Mouse (Mus musculus) hindbrain, embryonic 13.5 days (tissue): Measurements from ENCODE around the gene Ccn6. TPM values are rescaled to one million over a fixed set of nuclear protein-coding genes. Genes with fewer than 3 reads are reported as not detected.

Experiments used
- ATAC-seq: fragments of 200-750 bp; cut with Nextera tagmentation; 2 replicates; pipeline ENCODE4 v1.8.0; 2017; ENCODE audit warnings: moderate TSS enrichment; ENCODE audit not compliant: low FRiP score
- H3K27ac ChIP-seq: fragments of 300-500 bp; sonication (generic); 2 replicates; pipeline ENCODE4 v1.5.1; 2015; ENCODE audit warnings: inconsistent platforms, mild to moderate bottlenecking, moderate library complexity
- H3K27me3 ChIP-seq: fragments of 300-500 bp; sonication (generic); 2 replicates; pipeline ENCODE4 v1.6.1; 2015; ENCODE audit warnings: mild to moderate bottlenecking, inconsistent platforms
- H3K36me3 ChIP-seq: fragments of 300-500 bp; sonication (generic); 2 replicates; pipeline ENCODE4 v1.6.1; 2015; ENCODE audit warnings: mild to moderate bottlenecking, inconsistent platforms
- H3K4me1 ChIP-seq: fragments of 300-500 bp; sonication (generic); replicated peaks from 2 replicates; pipeline ENCODE4 v1.6.1; 2015; ENCODE audit warnings: inconsistent platforms
- H3K4me2 ChIP-seq: fragments of 300-500 bp; sonication (generic); 2 replicates; pipeline ENCODE4 v1.6.1; 2015; ENCODE audit warnings: inconsistent platforms, mild to moderate bottlenecking, moderate library complexity
- H3K4me3 ChIP-seq: fragments of 300-500 bp; sonication (generic); 2 replicates; pipeline ENCODE4 v1.5.1; 2015; ENCODE audit warnings: mild to moderate bottlenecking, inconsistent platforms
- H3K9ac ChIP-seq: fragments of 300-500 bp; sonication (generic); 2 replicates; pipeline ENCODE4 v1.6.1; 2015; ENCODE audit warnings: mild to moderate bottlenecking, inconsistent platforms
- H3K9me3 ChIP-seq: fragments of 300-500 bp; sonication (generic); 2 replicates; pipeline ENCODE4 v1.6.1; 2016; ENCODE audit warnings: inconsistent platforms
- WGBS: fragments of 180-500 bp; shearing (Covaris S2); methylation state at CpG from one replicate; pipeline ENCODE4 v1.1.7; 2015; 5-methylcytosine and 5-hydroxymethylcytosine counted together
- polyA plus RNA-seq: library from polyadenylated mRNA; unstranded; fragments of >200 nt; fragmentation: Nextera tagmentation; extraction: Ambion mirVana; gene quantifications from 2 replicates; pipeline ENCODE4 v1.2.1, GENCODE M21; 2015

The Ccn6 gene
- polyA plus RNA-seq, 1 experiment from 2014 or later = 0.44 TPM

GRCm38 (mm10) chr10:39156719-39157118, 6.9 kb downstream of the Ccn6 start:
- H3K36me3 ChIP-seq = no peaks in the 10 kb centered on the region
- 89% methylated on average over 5 of the region's 5 CpGs for WGBS
- H3K9me3 ChIP-seq = no peaks in the 10 kb centered on the region
- H3K9ac ChIP-seq = no peak overlapping the region
- no peak overlapping the region for H3K4me2 ChIP-seq
- no peaks in the 10 kb centered on the region for H3K4me1 ChIP-seq
- no peak overlapping the region for H3K27ac ChIP-seq
- no peak for ATAC-seq
- no peak overlapping the region for H3K4me3 ChIP-seq
- H3K27me3 ChIP-seq = no peaks in the 10 kb centered on the region

GRCm38 (mm10) chr10:39142216-39142615, 21.4 kb downstream of the Ccn6 start:
- H3K9me3 ChIP-seq = no peaks in the 10 kb centered on the region
- H3K4me2 ChIP-seq = no peak overlapping the region
- no peaks in the 10 kb centered on the region for H3K4me1 ChIP-seq
- WGBS = 56% methylated on average over 12 of the region's 12 CpGs
- no peaks in the 10 kb centered on the region for H3K27me3 ChIP-seq
- H3K4me3 ChIP-seq = no peak overlapping the region
- no peak for ATAC-seq
- H3K36me3 ChIP-seq = peaks cover 51% of the 10 kb centered on the region
- no peak overlapping the region for H3K9ac ChIP-seq
- H3K27ac ChIP-seq = no peak overlapping the region

DNA sequence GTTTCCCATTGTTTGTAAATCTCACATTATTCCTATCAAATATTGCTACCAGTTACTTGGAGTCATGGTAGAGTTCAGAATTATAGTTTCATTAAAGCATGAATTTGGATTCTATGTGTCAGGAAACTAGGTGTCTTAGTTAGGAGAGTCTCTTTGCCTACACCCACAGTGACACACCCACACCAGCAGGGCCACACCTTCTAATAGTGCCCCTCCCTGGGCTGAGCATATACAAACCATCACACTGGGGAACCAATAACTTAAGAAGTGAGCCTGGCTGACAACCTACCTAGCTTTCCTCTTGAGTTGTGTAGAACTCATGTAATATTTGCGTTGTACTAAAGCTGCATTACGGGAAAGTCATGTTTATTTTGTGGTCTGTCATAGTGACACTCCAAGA, 22.2 kb downstream of the Ccn6 start:
- Histone ChIP-seq H3K9ac (no peak overlapping the region), H3K36me3 (peaks cover 54% of the 10 kb centered on the region), H3K27ac (no peak overlapping the region), H3K9me3 (no peaks in the 10 kb centered on the region), H3K4me2 (no peak overlapping the region), H3K4me3 (no peak overlapping the region), H3K27me3 (no peaks in the 10 kb centered on the region), H3K4me1 (peaks cover 6% of the 10 kb centered on the region)
- no peak for ATAC-seq
- WGBS = 92% methylated on average over 2 of the region's 2 CpGs

DNA sequence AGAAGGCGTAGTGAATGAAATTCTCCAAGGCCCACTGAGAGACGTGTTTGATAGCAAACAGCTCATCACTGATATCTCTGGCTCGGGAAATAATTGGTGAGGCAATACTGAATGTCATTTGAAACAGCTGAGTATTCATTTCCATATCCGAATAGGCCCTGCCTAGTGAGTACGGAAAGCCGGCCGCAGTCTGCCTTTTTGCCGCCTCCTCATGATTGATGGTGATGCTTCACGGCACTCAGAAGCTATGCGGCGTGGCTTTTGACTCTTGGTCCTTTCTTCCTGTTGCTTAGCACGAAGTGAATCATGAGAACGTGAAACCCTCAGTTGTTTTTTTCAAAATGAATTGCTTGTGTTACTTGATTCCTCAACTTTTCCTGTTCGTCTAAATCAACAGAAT, 22.8 kb downstream of the Ccn6 start:
- Histone ChIP-seq H3K36me3 (peaks cover 50% of the 10 kb centered on the region), H3K9me3 (no peaks in the 10 kb centered on the region), H3K4me3 (no peak overlapping the region), H3K9ac (no peak overlapping the region), H3K27me3 (no peaks in the 10 kb centered on the region), H3K4me1 (peaks cover 11% of the 10 kb centered on the region), H3K4me2 (no peak overlapping the region), H3K27ac (no peak overlapping the region)
- 40% methylated on average over 14 of the region's 14 CpGs for WGBS
- ATAC-seq = no peak

GRCm38 (mm10) chr10:39138761-39139160, 24.8 kb downstream of the Ccn6 start:
- H3K27me3 ChIP-seq = no peaks in the 10 kb centered on the region
- WGBS = 90% methylated on average over 6 of the region's 6 CpGs
- no peak for ATAC-seq

GRCm38 (mm10) chr10:39137766-39138165, 25.8 kb downstream of the Ccn6 start:
- Histone ChIP-seq H3K4me1 (peaks cover 31% of the 10 kb centered on the region), H3K27me3 (no peaks in the 10 kb centered on the region), H3K9ac (peak overlapping the region; percentile 8; the same call in 1 of the 2 replicates), H3K4me2 (no peak overlapping the region), H3K36me3 (peaks cover 32% of the 10 kb centered on the region), H3K27ac (no peak overlapping the region), H3K4me3 (no peak overlapping the region), H3K9me3 (no peaks in the 10 kb centered on the region)
- no peak for ATAC-seq
- 96% methylated on average over 3 of the region's 3 CpGs for WGBS

More at GRCm38 (mm10) chr10:39138761-39139160, 24.8 kb downstream of the Ccn6 start:
- Histone ChIP-seq H3K4me1 (peaks cover 25% of the 10 kb centered on the region), H3K4me3 (no peak overlapping the region), H3K4me2 (no peak overlapping the region), H3K9ac (no peak overlapping the region), H3K9me3 (no peaks in the 10 kb centered on the region), H3K27ac (no peak overlapping the region), H3K36me3 (peaks cover 36% of the 10 kb centered on the region)

GRCm38 (mm10) chr10:39133462-39134310, 29.9 kb downstream of the Ccn6 start, which contains the start of the genes Fam229b and Tube1:
Fam229b (minus strand) TSS chr10:39133914.
Tube1 (plus strand) TSS chr10:39133976.
- H3K36me3 ChIP-seq = peaks cover 19% of the 10 kb centered on the region
- peak within 1 kb of the TSS; percentile 84 for H3K9ac ChIP-seq
- 5% methylated on average over 47 of the region's 47 CpGs for WGBS
- H3K4me1 ChIP-seq = peaks cover 31% of the 10 kb centered on the region
- peak within 1 kb of the TSS; percentile 82 for H3K27ac ChIP-seq
- H3K4me2 ChIP-seq = peak within 1 kb of the TSS; percentile 94
- no peaks in the 10 kb centered on the region for H3K9me3 ChIP-seq
- H3K27me3 ChIP-seq = no peaks in the 10 kb centered on the region
- peak; percentile 92 for ATAC-seq
- H3K4me3 ChIP-seq = peak within 1 kb of the TSS; percentile 72

DNA sequence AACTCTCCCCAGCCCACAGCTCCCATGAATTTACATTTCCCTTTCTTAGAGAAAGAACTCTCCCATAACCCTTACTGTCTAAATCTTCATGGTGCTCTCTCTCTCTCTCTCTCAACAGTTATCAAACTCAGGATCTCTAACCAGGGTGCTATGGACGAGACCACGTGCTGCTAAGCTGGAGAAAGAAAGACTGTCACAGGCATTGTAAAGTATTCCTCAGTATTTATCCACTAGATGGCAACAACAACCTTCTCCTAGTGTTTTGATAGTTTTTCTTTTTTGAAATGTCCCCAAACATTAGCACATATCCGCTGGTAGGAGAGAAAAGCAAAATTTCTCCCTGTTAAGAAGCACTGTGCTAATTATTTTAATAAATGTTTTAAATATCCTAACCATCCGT, 42.2 kb downstream of the Ccn6 start:
- Histone ChIP-seq H3K9me3 (no peaks in the 10 kb centered on the region), H3K4me3 (no peak overlapping the region)
- peak; percentile 46; the same call in 1 of the 2 replicates for ATAC-seq

GRCm38 (mm10) chr10:39109489-39109874, 54.1 kb downstream of the Ccn6 start:
- Histone ChIP-seq H3K36me3 (no peaks in the 10 kb centered on the region), H3K9ac (no peak overlapping the region), H3K4me2 (no peak overlapping the region), H3K9me3 (no peaks in the 10 kb centered on the region), H3K4me1 (peaks cover 8% of the 10 kb centered on the region; the same call in 1 of the 2 replicates), H3K4me3 (no peak overlapping the region), H3K27ac (peak overlapping the region; percentile 63), H3K27me3 (no peaks in the 10 kb centered on the region)
- WGBS = 53% methylated on average over 4 of the region's 4 CpGs
- peak; percentile 41; the same call in 1 of the 2 replicates for ATAC-seq

More for the DNA sequence above, 42.2 kb downstream of the Ccn6 start:
- Histone ChIP-seq H3K4me2 (no peak overlapping the region), H3K27me3 (no peaks in the 10 kb centered on the region), H3K27ac (no peak overlapping the region), H3K9ac (no peak overlapping the region), H3K4me1 (no peaks in the 10 kb centered on the region), H3K36me3 (peaks cover 3% of the 10 kb centered on the region; the same call in 1 of the 2 replicates)
- WGBS = 41% methylated on average over 4 of the region's 4 CpGs

- WGBS = 66% methylated on average over 10 of the region's 10 CpGs
- no peaks in the 10 kb centered on the region for H3K9me3 ChIP-seq
- H3K4me3 ChIP-seq = no peak overlapping the region
- H3K4me2 ChIP-seq = no peak overlapping the region
- ATAC-seq = no peak
- H3K27ac ChIP-seq = 0 out of 2 replicates have a peak overlapping the region, but pooled peaks have one; percentile 42
- no peaks in the 10 kb centered on the region for H3K27me3 ChIP-seq
- H3K4me1 ChIP-seq = peaks cover 8% of the 10 kb centered on the region; the same call in 1 of the 2 replicates
- H3K36me3 ChIP-seq = no peaks in the 10 kb centered on the region
- H3K9ac ChIP-seq = no peak overlapping the region
Observed at GRCm38 (mm10) chr10:39108837-39109488, 54.6 kb downstream of the Ccn6 start.

DNA sequence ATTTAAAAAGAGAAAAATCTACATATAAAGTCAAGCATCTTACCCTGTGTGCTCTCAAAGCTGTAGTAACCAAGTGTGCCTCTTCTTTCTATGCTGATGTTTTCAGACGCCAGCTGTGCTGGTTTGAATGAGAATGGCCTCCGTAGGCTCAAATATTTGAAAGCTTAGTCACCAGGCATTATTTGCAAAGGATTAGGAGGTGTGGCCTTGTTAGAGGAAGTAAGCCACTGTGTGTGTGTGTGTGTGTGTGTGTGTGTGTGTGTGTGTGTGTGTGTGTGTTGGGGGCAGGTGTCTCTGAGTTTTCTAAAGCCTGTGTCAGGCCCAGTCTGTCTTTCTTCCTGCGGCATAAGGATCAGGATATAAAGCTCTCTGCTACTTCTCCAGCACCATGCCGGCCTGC, 56.7 kb downstream of the Ccn6 start:
- peaks cover 8% of the 10 kb centered on the region; the same call in 1 of the 2 replicates for H3K4me1 ChIP-seq
- no peak overlapping the region for H3K4me3 ChIP-seq
- no peak overlapping the region for H3K27ac ChIP-seq
- no peaks in the 10 kb centered on the region for H3K9me3 ChIP-seq
- H3K9ac ChIP-seq = no peak overlapping the region
- H3K27me3 ChIP-seq = no peaks in the 10 kb centered on the region
- no peak for ATAC-seq
- no peak overlapping the region for H3K4me2 ChIP-seq
- 49% methylated on average over 4 of the region's 4 CpGs for WGBS
- no peaks in the 10 kb centered on the region for H3K36me3 ChIP-seq

- Histone ChIP-seq H3K9ac (no peak overlapping the region), H3K4me3 (no peak overlapping the region), H3K9me3 (no peaks in the 10 kb centered on the region), H3K4me2 (no peak overlapping the region), H3K27me3 (no peaks in the 10 kb centered on the region), H3K4me1 (peaks cover 8% of the 10 kb centered on the region; the same call in 1 of the 2 replicates), H3K27ac (no peak overlapping the region), H3K36me3 (no peaks in the 10 kb centered on the region)
- 65% methylated on average over 3 of the region's 3 CpGs for WGBS
- no peak for ATAC-seq
Observed at GRCm38 (mm10) chr10:39106413-39106812, 57.2 kb downstream of the Ccn6 start.
